Mouse (Mus musculus): ENCODE data around the gene Pomt1.

The Pomt1 gene

GRCm38 (mm10) chr2:32220969-32221368, 15.4 kb upstream of the Pomt1 start:
- no peak for DNase-seq (ENCODE audit: low read depth, low spot score)

GRCm38 (mm10) chr2:32221577-32221976, 14.8 kb upstream of the Pomt1 start:
- DNase-seq (ENCODE audit: low read depth, low spot score): no peak

GRCm38 (mm10) chr2:32222057-32222456, 14.3 kb upstream of the Pomt1 start:
- DNase-seq (ENCODE audit: low read depth, low spot score): no peak

- no peak for DNase-seq (ENCODE audit: low read depth, low spot score)
These were observed 957 bp upstream of the Pomt1 start for GRCm38 (mm10) chr2:32235433-32235832.

GRCm38 (mm10) chr2:32236760-32237487, 534 bp downstream of the Pomt1 start:
- DNase-seq (ENCODE audit: low read depth, low spot score): peak; percentile 28

- no peak for DNase-seq (ENCODE audit: low read depth, low spot score)
These were observed 1.2 kb downstream of the Pomt1 start for GRCm38 (mm10) chr2:32237571-32237970.

GRCm38 (mm10) chr2:32238708-32239435, 2.5 kb downstream of the Pomt1 start:
- DNase-seq (ENCODE audit: low read depth, low spot score): no peak

GRCm38 (mm10) chr2:32240591-32240990, 4.2 kb downstream of the Pomt1 start:
- no peak for DNase-seq (ENCODE audit: low read depth, low spot score)

- DNase-seq (ENCODE audit: low read depth, low spot score): no peak
These were observed 6.6 kb downstream of the Pomt1 start for GRCm38 (mm10) chr2:32242986-32243385.

- DNase-seq (ENCODE audit: low read depth, low spot score): no peak
These were observed 10.4 kb downstream of the Pomt1 start for GRCm38 (mm10) chr2:32246741-32247140.

GRCm38 (mm10) chr2:32248377-32249361, 12.3 kb downstream of the Pomt1 start:
- no peak for DNase-seq (ENCODE audit: low read depth, low spot score)

- no peak for DNase-seq (ENCODE audit: low read depth, low spot score)
These were observed 15.6 kb downstream of the Pomt1 start for GRCm38 (mm10) chr2:32251791-32252527.

GRCm38 (mm10) chr2:32252658-32253057, 16.3 kb downstream of the Pomt1 start:
- no peak for DNase-seq (ENCODE audit: low read depth, low spot score)

- DNase-seq (ENCODE audit: low read depth, low spot score): no peak
These were observed 17.0 kb downstream of the Pomt1 start for GRCm38 (mm10) chr2:32253352-32253751.

- no peak for DNase-seq (ENCODE audit: low read depth, low spot score)
These were observed 18.2 kb downstream of the Pomt1 start for GRCm38 (mm10) chr2:32254563-32254962.

GRCm38 (mm10) chr2:32256273-32256672, 19.9 kb downstream of the Pomt1 start:
- no peak for DNase-seq (ENCODE audit: low read depth, low spot score)

GRCm38 (mm10) chr2:32258887-32259533, 22.6 kb downstream of the Pomt1 start:
- DNase-seq (ENCODE audit: low read depth, low spot score): no peak

- DNase-seq (ENCODE audit: low read depth, low spot score): peak; percentile 78
These were observed 23.4 kb downstream of the Pomt1 start, which contains the start of gene Uck1 for GRCm38 (mm10) chr2:32259657-32260417. Gene Uck1, minus strand, starts transcription at chr2:32260159.

GRCm38 (mm10) chr2:32260635-32261034, 24.2 kb downstream of the Pomt1 start:
- no peak for DNase-seq (ENCODE audit: low read depth, low spot score)

- DNase-seq (ENCODE audit: low read depth, low spot score): no peak
These were observed 39.4 kb downstream of the Pomt1 start for GRCm38 (mm10) chr2:32275823-32276222.
